Mouse (Mus musculus): ENCODE data around the gene Prkce.

DNA sequence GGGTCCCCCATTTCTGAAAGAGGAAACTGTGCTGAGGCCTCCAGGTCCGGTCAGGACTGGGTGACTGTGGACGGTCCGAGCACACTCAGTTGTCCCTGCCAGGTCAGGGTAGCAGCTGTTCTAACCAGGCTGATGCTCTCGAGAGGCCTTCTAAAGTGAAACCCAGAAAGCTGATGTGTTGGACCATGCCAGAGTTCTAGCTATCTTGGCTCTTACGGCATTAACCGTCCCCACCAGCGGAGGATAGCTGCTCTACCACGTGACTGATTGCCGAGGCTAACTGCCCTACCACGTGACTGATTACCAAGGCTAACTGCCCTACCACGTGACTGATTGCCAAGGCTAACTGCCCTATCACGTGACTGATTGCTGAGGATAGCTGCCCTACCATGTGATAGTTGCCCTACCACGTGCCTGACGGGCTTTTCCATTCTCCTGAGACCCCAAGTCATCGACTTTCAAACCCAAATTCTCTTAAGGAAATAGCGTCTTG is 62.6 kb downstream of the Prkce start:
- TF ChIP-seq POLR2A (IDR thresholded peaks at IDR 0.05; ENCODE audit: borderline replicate concordance, extremely low read depth, insufficient read depth, insufficient read length, poor library complexity, severe bottlenecking) (no peak), CTCF (IDR thresholded peaks at IDR 0.05; ENCODE audit: borderline replicate concordance, extremely low read depth, insufficient read depth, insufficient read length) (no peak)

Data from brain, embryonic 14.5 days (tissue).